28 mouse cellular contexts compared by ENCODE assay signal in the genomic region with DNA sequence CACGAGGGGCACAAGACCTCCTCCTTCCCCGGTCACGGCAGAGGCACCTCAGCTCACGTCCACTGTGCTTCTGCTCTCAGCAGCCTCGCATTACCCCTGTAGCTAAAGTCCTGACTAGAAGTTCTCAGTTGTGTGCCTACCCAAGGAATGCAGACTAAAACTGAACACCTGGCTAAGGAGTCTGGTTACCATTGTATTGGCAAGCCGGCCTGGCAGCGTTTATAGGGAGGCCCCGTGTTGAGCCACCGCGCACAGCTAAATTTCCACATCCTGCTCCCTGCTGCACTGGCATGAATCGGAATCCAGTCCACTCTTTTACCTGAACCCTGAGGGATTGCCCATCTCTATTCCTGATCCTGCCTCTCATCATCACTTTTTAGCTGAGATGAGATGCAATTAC. TPM values are rescaled to one million over a fixed set of nuclear protein-coding genes. Genes with fewer than 3 reads are reported as not detected.
A peak's percentile ranks its signal among the peaks of the same experiment; 100 is the strongest.
DNase-seq lines count a peak whose midpoint lies in the region; ATAC-seq and TF ChIP-seq lines count a peak whose summit lies in the region.
"Had no signal": no experiment of that assay in that cellular context is flagged by ENCODE, and none has a peak within 500 bp of the region (broad histone marks: within the 10 kb centered on the region; RNA-seq: fewer than 3 reads in every experiment).

No protein-coding gene starts in this region.

- intact Hi-C loops in heart, postnatal 14 days (cut with DNase I), result no loop called here

- ATAC-seq in kidney, postnatal 0 days (replicated peaks; ENCODE audit: low FRiP score, low read depth), result no peak
- ATAC-seq in kidney, embryonic 14.5 days (ENCODE audit: low FRiP score, low TSS enrichment), result no peak
- ATAC-seq in embryonic facial prominence, embryonic 12.5 days (ENCODE audit: insufficient number of reproducible peaks, insufficient read depth, low FRiP score, low TSS enrichment), result no peak
- ATAC-seq in limb, embryonic 11.5 days (ENCODE audit: insufficient number of reproducible peaks, low FRiP score, low TSS enrichment, low read depth), result peak; percentile 39; the same call in 1 of the 2 replicates
- ATAC-seq: forebrain, postnatal 0 days; inflammation-experienced regulatory T-cells, adult 6 months had no signal

- H3K27me3 ChIP-seq in kidney, postnatal 0 days (ENCODE audit: insufficient read depth, low read length), result no peaks in the 10 kb centered on the region
- H3K27me3 ChIP-seq in kidney, embryonic 14.5 days (ENCODE audit: control insufficient read depth, insufficient read depth, low read length), result no peaks in the 10 kb centered on the region
- H3K27me3 ChIP-seq in embryonic facial prominence, embryonic 12.5 days, result no peaks in the 10 kb centered on the region; the same call in 1 of the 2 replicates
- H3K27me3 ChIP-seq in limb, embryonic 11.5 days (ENCODE audit: control insufficient read depth, insufficient read depth, low read length), result no peaks in the 10 kb centered on the region
- no peaks in the 10 kb centered on the region for H3K27me3 ChIP-seq in heart, embryonic 10.5 days (ENCODE audit: insufficient read depth, poor library complexity, severe bottlenecking)
- H3K27me3 ChIP-seq: forebrain, embryonic 12.5 days; heart, embryonic 15.5 days; liver, embryonic 13.5 days; neural tube, embryonic 13.5 days had no signal

- H3K27ac ChIP-seq in kidney, postnatal 0 days, result no peak overlapping the region
- H3K27ac ChIP-seq in kidney, embryonic 14.5 days (ENCODE audit: low read depth, low read length), result no peak overlapping the region
- peak overlapping the region; percentile 30; the same call in 1 of the 2 replicates for H3K27ac ChIP-seq in embryonic facial prominence, embryonic 12.5 days
- H3K27ac ChIP-seq in limb, embryonic 11.5 days (replicated peaks; ENCODE audit: low read depth, low read length), result peak overlapping the region; percentile 42
- H3K27ac ChIP-seq in heart, embryonic 10.5 days, result no peak overlapping the region
- H3K27ac ChIP-seq: forebrain, embryonic 12.5 days; heart, embryonic 15.5 days; hindbrain, embryonic 14.5 days; liver, embryonic 13.5 days; neural tube, embryonic 13.5 days had no signal

- DNase-seq in kidney, postnatal 0 days (ENCODE audit: low spot score), result peak; percentile 16
- peak; percentile 51 for DNase-seq in limb, embryonic 11.5 days (ENCODE audit: low spot score)
- no peak for DNase-seq in neural tube, embryonic 10.5 days (ENCODE audit: extremely low spot score, low spot score)
- no peak for DNase-seq in heart, embryonic 10.5 days (ENCODE audit: low spot score)
- no peak for DNase-seq in heart, postnatal 14 days
- DNase-seq: adrenal gland, postnatal 25 days; cerebellum, adult 11-12 months; cerebellum, postnatal 10 days; forebrain, postnatal 0 days; gastrocnemius, postnatal 10 days; heart, postnatal 4 days; kidney, adult 11 months; layer of hippocampus, postnatal 36 days; left cerebral cortex, postnatal 4 days; liver, embryonic 13.5 days; lung, postnatal 14 days; thymus, adult 2 months; thymus, postnatal 36 days had no signal

- no peak overlapping the region for H3K4me3 ChIP-seq in kidney, postnatal 0 days (replicated peaks; ENCODE audit: low read depth, low read length)
- no peak overlapping the region for H3K4me3 ChIP-seq in kidney, embryonic 14.5 days (ENCODE audit: low read length)
- no peak overlapping the region for H3K4me3 ChIP-seq in embryonic facial prominence, embryonic 12.5 days
- no peak overlapping the region for H3K4me3 ChIP-seq in limb, embryonic 11.5 days (ENCODE audit: low read depth, low read length)
- H3K4me3 ChIP-seq in heart, embryonic 10.5 days, result no peak overlapping the region
- H3K4me3 ChIP-seq: forebrain, embryonic 12.5 days; heart, embryonic 15.5 days; liver, embryonic 13.5 days; myocyte; neural tube, embryonic 13.5 days had no signal

- H3K9ac ChIP-seq in kidney, postnatal 0 days (ENCODE audit: low read depth, low read length), result no peak overlapping the region
- H3K9ac ChIP-seq in kidney, embryonic 14.5 days (ENCODE audit: low read depth, low read length), result no peak overlapping the region
- H3K9ac ChIP-seq in embryonic facial prominence, embryonic 12.5 days, result no peak overlapping the region
- no peak overlapping the region for H3K9ac ChIP-seq in limb, embryonic 11.5 days (ENCODE audit: low read length)
- H3K9ac ChIP-seq: forebrain, embryonic 12.5 days; forebrain, postnatal 0 days; heart, embryonic 15.5 days; hindbrain, embryonic 14.5 days; liver, embryonic 13.5 days; neural tube, embryonic 13.5 days had no signal

- no peaks in the 10 kb centered on the region for H3K9me3 ChIP-seq in kidney, postnatal 0 days (replicated peaks; ENCODE audit: low read length)
- no peaks in the 10 kb centered on the region; the same call in 1 of the 2 replicates for H3K9me3 ChIP-seq in kidney, embryonic 14.5 days (ENCODE audit: control insufficient read depth, low read length)
- no peaks in the 10 kb centered on the region for H3K9me3 ChIP-seq in embryonic facial prominence, embryonic 12.5 days
- no peaks in the 10 kb centered on the region for H3K9me3 ChIP-seq in limb, embryonic 11.5 days (ENCODE audit: control insufficient read depth, low read length)
- H3K9me3 ChIP-seq in heart, embryonic 10.5 days, result no peaks in the 10 kb centered on the region
- H3K9me3 ChIP-seq: forebrain, embryonic 12.5 days; heart, embryonic 15.5 days; liver, embryonic 13.5 days; neural tube, embryonic 13.5 days had no signal

- 42% methylated on average over 11 of the region's 11 CpGs for WGBS in kidney, postnatal 0 days
- WGBS in kidney, embryonic 14.5 days, result 41% methylated on average over 11 of the region's 11 CpGs
- 24% methylated on average over 11 of the region's 11 CpGs for WGBS in embryonic facial prominence, embryonic 12.5 days
- 36% methylated on average over 11 of the region's 11 CpGs for WGBS in limb, embryonic 11.5 days
- 68% methylated on average over 11 of the region's 11 CpGs for WGBS in heart, embryonic 10.5 days

- no peak for TF ChIP-seq CTCF in kidney, postnatal 0 days (IDR thresholded peaks at IDR 0.05; ENCODE audit: low read depth)

- peaks cover 9% of the 10 kb centered on the region; the same call in 1 of the 2 replicates for H3K4me1 ChIP-seq in kidney, postnatal 0 days (replicated peaks; ENCODE audit: insufficient read depth, low read length)
- peaks cover 17% of the 10 kb centered on the region for H3K4me1 ChIP-seq in kidney, embryonic 14.5 days (ENCODE audit: control insufficient read depth, insufficient read depth, low read length)
- H3K4me1 ChIP-seq in embryonic facial prominence, embryonic 12.5 days, result peaks cover 20% of the 10 kb centered on the region; the same call in 1 of the 2 replicates
- peaks cover 13% of the 10 kb centered on the region; the same call in 1 of the 2 replicates for H3K4me1 ChIP-seq in limb, embryonic 11.5 days (ENCODE audit: control insufficient read depth, insufficient read depth, low read length)
- H3K4me1 ChIP-seq in heart, embryonic 10.5 days, result 0 out of 2 replicates have a peak, but pooled peaks cover 4% of the 10 kb centered on the region
- H3K4me1 ChIP-seq: heart, embryonic 15.5 days; neural tube, embryonic 13.5 days had no signal

- H3K36me3 ChIP-seq in kidney, postnatal 0 days (ENCODE audit: insufficient read depth, low read length), result no peaks in the 10 kb centered on the region
- no peaks in the 10 kb centered on the region for H3K36me3 ChIP-seq in kidney, embryonic 14.5 days (ENCODE audit: control insufficient read depth, insufficient read depth, low read length)
- H3K36me3 ChIP-seq in embryonic facial prominence, embryonic 12.5 days, result no peaks in the 10 kb centered on the region
- H3K36me3 ChIP-seq in limb, embryonic 11.5 days (ENCODE audit: control insufficient read depth, insufficient read depth, low read length), result no peaks in the 10 kb centered on the region
- no peaks in the 10 kb centered on the region for H3K36me3 ChIP-seq in heart, embryonic 10.5 days
- H3K36me3 ChIP-seq: forebrain, embryonic 12.5 days; heart, embryonic 15.5 days; liver, embryonic 13.5 days; neural tube, embryonic 13.5 days had no signal

- H3K4me2 ChIP-seq in kidney, postnatal 0 days (ENCODE audit: low read length), result no peak overlapping the region
- H3K4me2 ChIP-seq in kidney, embryonic 14.5 days (replicated peaks; ENCODE audit: low read depth, low read length), result no peak overlapping the region
- H3K4me2 ChIP-seq in embryonic facial prominence, embryonic 12.5 days (replicated peaks), result no peak overlapping the region
- H3K4me2 ChIP-seq in limb, embryonic 11.5 days (ENCODE audit: low read depth, severe bottlenecking), result 0 out of 2 replicates have a peak overlapping the region, but pooled peaks have one; percentile 22
- H3K4me2 ChIP-seq: forebrain, embryonic 12.5 days; heart, embryonic 15.5 days; hindbrain, embryonic 14.5 days; liver, embryonic 13.5 days; midbrain, embryonic 11.5 days; neural tube, embryonic 13.5 days had no signal

RNA-seq across cellular contexts. Expression of a gene that starts 42.0 kb away (rescaled TPM):
- polyA plus RNA-seq in kidney, postnatal 0 days (2015; fragmentation: Nextera tagmentation; extraction: Ambion mirVana), result 4.0 and 5.0 TPM in 2 replicates
- polyA plus RNA-seq in kidney, embryonic 14.5 days (2014; fragmentation: Nextera tagmentation; extraction: Ambion mirVana), result 2.0 and 2.2 TPM in 2 replicates
- polyA plus RNA-seq in embryonic facial prominence, embryonic 12.5 days (2016; fragmentation: Nextera tagmentation; extraction: Ambion mirVana), result 1.9 and 2.1 TPM in 2 replicates
- polyA plus RNA-seq in limb, embryonic 11.5 days (2014; fragmentation: Nextera tagmentation; extraction: Ambion mirVana), result 0.73 and 1.0 TPM in 2 replicates
- 2.0 and 2.9 TPM in 2 replicates for polyA plus RNA-seq in heart, embryonic 10.5 days (2016; fragmentation: Nextera tagmentation; extraction: Ambion mirVana)
- total RNA-seq in heart, postnatal 14 days (2021), result 1 to 10 TPM in 1 of 2 experiments, under 1 TPM in 1; 0.56 to 1.0 TPM
- total RNA-seq: adrenal gland, postnatal 25 days; granulocyte monocyte progenitor cell, adult 5-6 weeks had no signal

Comparison
In these comparisons a context has a peak if more than half of its experiments do, and no peak if none do; other contexts are left out.
1. DNase-seq: peak in kidney, postnatal 0 days (single experiment) and limb, embryonic 11.5 days (single experiment); none in neural tube, embryonic 10.5 days (single experiment), heart, embryonic 10.5 days (single experiment) and heart, postnatal 14 days (0 of 2).
2. H3K27ac ChIP-seq: peak in embryonic facial prominence, embryonic 12.5 days (single experiment) and limb, embryonic 11.5 days (single experiment); none in kidney, postnatal 0 days (single experiment), kidney, embryonic 14.5 days (single experiment) and heart, embryonic 10.5 days (single experiment).